Mouse (Mus musculus): ENCODE measurements at regions not wholly inside any gene's neighbourhood (a gene's known extent, or its start where the extent isn't known, plus 50 kb on each side); places are given as distances from the start of the nearest gene placed in this dataset.

GRCm38 (mm10) chr2:128339061-128339642 is 213.3 kb downstream of the Bcl2l11 start:
- H3K4me1 ChIP-seq (ENCODE audit: control insufficient read depth, insufficient read depth, low read length) = peaks cover 7% of the 10 kb centered on the region
- H3K27me3 ChIP-seq (ENCODE audit: control insufficient read depth, insufficient read depth, low read length) = no peaks in the 10 kb centered on the region
- DNase-seq = peak in 1 of 2 experiments; percentile 21
- TF ChIP-seq CTCF (IDR thresholded peaks at IDR 0.05; ENCODE audit: borderline replicate concordance, insufficient read depth, low read depth, low read length) (no peak), POLR2A (IDR thresholded peaks at IDR 0.05; ENCODE audit: borderline replicate concordance, insufficient read depth, low read length) (no peak)
- H3K27ac ChIP-seq (ENCODE audit: insufficient read depth, low read length) = no peak overlapping the region
- no peak overlapping the region for H3K4me3 ChIP-seq (replicated peaks; ENCODE audit: insufficient read depth, low read depth, low read length)
- 25% methylated on average over 8 of the region's 8 CpGs for WGBS

GRCm38 (mm10) chr2:128339643-128340487 is 214.0 kb downstream of the Bcl2l11 start:
- H3K27ac ChIP-seq (ENCODE audit: insufficient read depth, low read length) = no peak overlapping the region
- H3K4me1 ChIP-seq (ENCODE audit: control insufficient read depth, insufficient read depth, low read length) = peaks cover 7% of the 10 kb centered on the region
- 37% methylated on average over 19 of the region's 19 CpGs for WGBS
- DNase-seq = peak in 1 of 2 experiments; percentile 37
- no peak overlapping the region for H3K4me3 ChIP-seq (replicated peaks; ENCODE audit: insufficient read depth, low read depth, low read length)
- H3K27me3 ChIP-seq (ENCODE audit: control insufficient read depth, insufficient read depth, low read length) = no peaks in the 10 kb centered on the region
- TF ChIP-seq CTCF (IDR thresholded peaks at IDR 0.05; ENCODE audit: borderline replicate concordance, insufficient read depth, low read depth, low read length) = no peak
- TF ChIP-seq POLR2A (IDR thresholded peaks at IDR 0.05; ENCODE audit: borderline replicate concordance, insufficient read depth, low read length) = no peak

- no peak overlapping the region for H3K4me3 ChIP-seq (replicated peaks; ENCODE audit: insufficient read depth, low read depth, low read length)
- H3K27me3 ChIP-seq (ENCODE audit: control insufficient read depth, insufficient read depth, low read length) = no peaks in the 10 kb centered on the region
- no peak overlapping the region for H3K27ac ChIP-seq (ENCODE audit: insufficient read depth, low read length)
- H3K4me1 ChIP-seq (ENCODE audit: control insufficient read depth, insufficient read depth, low read length) = peaks cover 7% of the 10 kb centered on the region
- no peak for DNase-seq
- no peak for TF ChIP-seq CTCF (IDR thresholded peaks at IDR 0.05; ENCODE audit: borderline replicate concordance, insufficient read depth, low read depth, low read length)
- no peak for TF ChIP-seq POLR2A (IDR thresholded peaks at IDR 0.05; ENCODE audit: borderline replicate concordance, insufficient read depth, low read length)
- WGBS = 96% methylated on average over 5 of the region's 5 CpGs
Observed at GRCm38 (mm10) chr2:128340631-128341240, 214.9 kb downstream of the Bcl2l11 start.

- H3K4me3 ChIP-seq (replicated peaks; ENCODE audit: insufficient read depth, low read depth, low read length) = no peak overlapping the region
- no peak for TF ChIP-seq POLR2A (IDR thresholded peaks at IDR 0.05; ENCODE audit: borderline replicate concordance, insufficient read depth, low read length)
- TF ChIP-seq CTCF (IDR thresholded peaks at IDR 0.05; ENCODE audit: borderline replicate concordance, insufficient read depth, low read depth, low read length) = no peak
- no peaks in the 10 kb centered on the region for H3K27me3 ChIP-seq (ENCODE audit: control insufficient read depth, insufficient read depth, low read length)
- H3K27ac ChIP-seq (ENCODE audit: insufficient read depth, low read length) = no peak overlapping the region
- 94% methylated on average over 9 of the region's 9 CpGs for WGBS
- no peak for DNase-seq
- H3K4me1 ChIP-seq (ENCODE audit: control insufficient read depth, insufficient read depth, low read length) = peaks cover 7% of the 10 kb centered on the region
Observed at GRCm38 (mm10) chr2:128342212-128342611, 216.4 kb downstream of the Bcl2l11 start.

GRCm38 (mm10) chr2:128345557-128345956 is 219.7 kb downstream of the Bcl2l11 start:
- H3K27ac ChIP-seq (ENCODE audit: insufficient read depth, low read length) = no peak overlapping the region
- H3K4me3 ChIP-seq (replicated peaks; ENCODE audit: insufficient read depth, low read depth, low read length) = no peak overlapping the region
- 83% methylated on average over 11 of the region's 11 CpGs for WGBS
- DNase-seq = no peak
- no peaks in the 10 kb centered on the region for H3K4me1 ChIP-seq (ENCODE audit: control insufficient read depth, insufficient read depth, low read length)
- no peaks in the 10 kb centered on the region for H3K27me3 ChIP-seq (ENCODE audit: control insufficient read depth, insufficient read depth, low read length)
- TF ChIP-seq CTCF (IDR thresholded peaks at IDR 0.05; ENCODE audit: borderline replicate concordance, insufficient read depth, low read depth, low read length) (no peak), POLR2A (IDR thresholded peaks at IDR 0.05; ENCODE audit: borderline replicate concordance, insufficient read depth, low read length) (no peak)

GRCm38 (mm10) chr2:128348556-128348955 is 222.7 kb downstream of the Bcl2l11 start:
- no peak for TF ChIP-seq CTCF (IDR thresholded peaks at IDR 0.05; ENCODE audit: borderline replicate concordance, insufficient read depth, low read depth, low read length)
- TF ChIP-seq POLR2A (IDR thresholded peaks at IDR 0.05; ENCODE audit: borderline replicate concordance, insufficient read depth, low read length) = no peak
- no peaks in the 10 kb centered on the region for H3K27me3 ChIP-seq (ENCODE audit: control insufficient read depth, insufficient read depth, low read length)
- 78% methylated on average over 2 of the region's 2 CpGs for WGBS
- no peak overlapping the region for H3K4me3 ChIP-seq (replicated peaks; ENCODE audit: insufficient read depth, low read depth, low read length)
- no peaks in the 10 kb centered on the region for H3K4me1 ChIP-seq (ENCODE audit: control insufficient read depth, insufficient read depth, low read length)
- no peak for DNase-seq
- no peak overlapping the region for H3K27ac ChIP-seq (ENCODE audit: insufficient read depth, low read length)

- 85% methylated on average over 16 of the region's 16 CpGs for WGBS
- DNase-seq = peak in 1 of 2 experiments; percentile 1
- no peaks in the 10 kb centered on the region for H3K4me1 ChIP-seq (ENCODE audit: control insufficient read depth, insufficient read depth, low read length)
- no peak overlapping the region for H3K27ac ChIP-seq (ENCODE audit: insufficient read depth, low read length)
- no peaks in the 10 kb centered on the region for H3K27me3 ChIP-seq (ENCODE audit: control insufficient read depth, insufficient read depth, low read length)
- no peak overlapping the region for H3K4me3 ChIP-seq (replicated peaks; ENCODE audit: insufficient read depth, low read depth, low read length)
- TF ChIP-seq POLR2A (IDR thresholded peaks at IDR 0.05; ENCODE audit: borderline replicate concordance, insufficient read depth, low read length) (no peak), CTCF (IDR thresholded peaks at IDR 0.05; ENCODE audit: borderline replicate concordance, insufficient read depth, low read depth, low read length) (no peak)
Observed at GRCm38 (mm10) chr2:128351405-128351804, 225.6 kb downstream of the Bcl2l11 start.

Data from cerebellum, adult 2 months (tissue).